In the genomic region with DNA sequence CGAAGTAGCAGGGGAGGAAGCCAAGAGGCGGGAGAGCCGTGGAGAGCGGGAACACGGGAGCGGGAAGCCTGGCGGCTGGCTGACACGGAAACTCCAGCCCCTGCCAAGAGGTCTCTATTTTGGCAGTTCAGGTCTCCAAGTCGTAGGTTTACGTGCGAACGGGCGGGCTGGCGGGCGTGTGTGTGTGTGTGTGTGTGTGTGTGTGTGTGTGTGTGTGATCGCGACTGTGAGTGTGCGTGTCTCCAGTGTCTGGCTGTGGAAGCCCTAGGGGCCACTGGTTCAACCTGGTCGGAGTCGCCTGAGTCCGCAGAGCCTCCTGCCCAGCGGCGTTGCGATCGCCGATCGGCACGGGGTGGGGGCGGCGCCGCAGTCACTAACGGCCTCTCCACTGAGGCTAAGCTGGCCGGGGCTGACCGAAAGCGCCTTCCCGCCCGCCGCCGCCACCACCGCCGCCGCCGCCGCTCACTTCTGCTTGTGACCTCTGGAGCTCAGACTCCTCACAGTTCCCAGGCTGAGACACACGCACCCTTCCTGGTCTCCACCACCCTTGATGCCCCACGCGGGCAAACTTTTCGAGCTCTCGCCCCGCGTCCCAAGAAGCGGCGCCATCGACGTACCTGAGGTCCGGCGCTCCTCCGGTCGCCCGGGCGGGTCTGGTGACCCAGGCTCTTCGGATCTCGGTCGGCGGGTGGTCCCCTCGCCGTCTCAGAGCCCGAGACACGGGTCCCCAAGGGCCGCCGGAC, we compare ENCODE assay signal across 7 mouse cellular contexts. TPM values are rescaled to one million over a fixed set of nuclear protein-coding genes. Genes with fewer than 3 reads are reported as not detected.
DNase-seq lines count a peak whose midpoint lies in the region; ATAC-seq and TF ChIP-seq lines count a peak whose summit lies in the region.

No protein-coding gene starts in this region.

- no peak for ATAC-seq in G1E (ENCODE audit: extremely low read depth, insufficient number of reproducible peaks, low FRiP score, poor library complexity, severe bottlenecking)
- ATAC-seq in forebrain, embryonic 13.5 days = no peak
- ATAC-seq in intestine, postnatal 0 days = peak; percentile 9
- peak; percentile 17; the same call in 1 of the 2 replicates for ATAC-seq in stomach, embryonic 15.5 days (ENCODE audit: insufficient read depth, low FRiP score, low read depth)

- H3K79me2 ChIP-seq in C2C12 (ENCODE audit: control insufficient read depth, insufficient read depth) = peaks cover 52% of the 10 kb centered on the region

- TF ChIP-seq CTCF in C2C12 (IDR thresholded peaks at IDR 0.05; ENCODE audit: control insufficient read depth, insufficient read depth, insufficient read length) = no peak
- TF ChIP-seq CTCF in G1E (IDR thresholded peaks at IDR 0.05; ENCODE audit: low read depth, low read length) = no peak
- TF ChIP-seq CTCF in intestine, postnatal 0 days (IDR thresholded peaks at IDR 0.05; ENCODE audit: low read depth) = no peak

- no peaks in the 10 kb centered on the region for H3K27me3 ChIP-seq in C2C12 (ENCODE audit: control insufficient read depth, insufficient read depth, insufficient read length)
- H3K27me3 ChIP-seq in G1E (ENCODE audit: insufficient read depth, low read length) = no peaks in the 10 kb centered on the region
- peaks cover 38% of the 10 kb centered on the region for H3K27me3 ChIP-seq in forebrain, embryonic 13.5 days
- no peaks in the 10 kb centered on the region for H3K27me3 ChIP-seq in intestine, postnatal 0 days (replicated peaks; ENCODE audit: control insufficient read depth, insufficient read depth, low read length)
- H3K27me3 ChIP-seq in stomach, embryonic 15.5 days (replicated peaks) = no peaks in the 10 kb centered on the region

- H3K4me3 ChIP-seq in C2C12 (ENCODE audit: insufficient read depth, poor library complexity, severe bottlenecking) (peak overlapping the region; percentile 50), G1E (ENCODE audit: low read depth, low read length) (peak overlapping the region; percentile 75)
- H3K4me3 ChIP-seq in forebrain, embryonic 13.5 days = peak overlapping the region; percentile 40
- H3K4me3 ChIP-seq in intestine, postnatal 0 days (ENCODE audit: low read depth, low read length) = peak overlapping the region; percentile 60
- H3K4me3 ChIP-seq in stomach, embryonic 15.5 days (replicated peaks) = peak overlapping the region; percentile 59

- H3K36me3 ChIP-seq in C2C12 (ENCODE audit: control insufficient read depth, insufficient read depth) (no peaks in the 10 kb centered on the region), G1E (replicated peaks) (peaks cover 28% of the 10 kb centered on the region)
- no peaks in the 10 kb centered on the region for H3K36me3 ChIP-seq in forebrain, embryonic 13.5 days (ENCODE audit: poor library complexity, severe bottlenecking)
- H3K36me3 ChIP-seq in intestine, postnatal 0 days (ENCODE audit: control insufficient read depth, insufficient read depth) = no peaks in the 10 kb centered on the region
- H3K36me3 ChIP-seq in stomach, embryonic 15.5 days = no peaks in the 10 kb centered on the region

- H3K27ac ChIP-seq in forebrain, embryonic 13.5 days = no peak overlapping the region
- H3K27ac ChIP-seq in intestine, postnatal 0 days (ENCODE audit: low read depth, low read length) = peak overlapping the region; percentile 91
- peak overlapping the region; percentile 84 for H3K27ac ChIP-seq in stomach, embryonic 15.5 days

- WGBS in forebrain, embryonic 13.5 days = 14% methylated on average over 11 of the region's 71 CpGs
- WGBS in intestine, postnatal 0 days = 16% methylated on average over 35 of the region's 71 CpGs
- WGBS in stomach, embryonic 15.5 days = 19% methylated on average over 69 of the region's 71 CpGs

- peaks cover 56% of the 10 kb centered on the region for H3K4me1 ChIP-seq in G1E (ENCODE audit: insufficient read depth, low read depth, low read length)
- no peaks in the 10 kb centered on the region for H3K4me1 ChIP-seq in forebrain, embryonic 13.5 days
- H3K4me1 ChIP-seq in intestine, postnatal 0 days (replicated peaks; ENCODE audit: control insufficient read depth, insufficient read depth, low read length) = no peaks in the 10 kb centered on the region
- H3K4me1 ChIP-seq in stomach, embryonic 15.5 days = no peaks in the 10 kb centered on the region

- peak overlapping the region; percentile 54 for H3ac ChIP-seq in C2C12 (ENCODE audit: control insufficient read depth, insufficient read length, low read depth)

- H3K9ac ChIP-seq in forebrain, embryonic 13.5 days = no peak overlapping the region
- peak overlapping the region; percentile 79 for H3K9ac ChIP-seq in intestine, postnatal 0 days (ENCODE audit: low read depth, low read length)
- H3K9ac ChIP-seq in stomach, embryonic 15.5 days = peak overlapping the region; percentile 50

- DNase-seq in G1E (ENCODE audit: low spot score) = no peak
- peak; percentile 26 for DNase-seq in lung, postnatal 36 days
- DNase-seq in right cerebral cortex, postnatal 25 days = no peak

- H3K79me3 ChIP-seq in C2C12 (ENCODE audit: low read depth) = peaks cover 40% of the 10 kb centered on the region

- H3K9me3 ChIP-seq in G1E (replicated peaks) = no peaks in the 10 kb centered on the region
- H3K9me3 ChIP-seq in forebrain, embryonic 13.5 days (replicated peaks) = no peaks in the 10 kb centered on the region; the same call in 1 of the 2 replicates
- H3K9me3 ChIP-seq in intestine, postnatal 0 days (ENCODE audit: control insufficient read depth) = no peaks in the 10 kb centered on the region
- H3K9me3 ChIP-seq in stomach, embryonic 15.5 days = no peaks in the 10 kb centered on the region

- H3K4me2 ChIP-seq in forebrain, embryonic 13.5 days = peak overlapping the region; percentile 56
- H3K4me2 ChIP-seq in intestine, postnatal 0 days (replicated peaks; ENCODE audit: low read depth) = peak overlapping the region; percentile 70
- H3K4me2 ChIP-seq in stomach, embryonic 15.5 days = peak overlapping the region; percentile 62

TF ChIP-seq in C2C12, 6 proteins besides CTCF, POLR2A, EP300 and RAD21:
- TF ChIP-seq FOSL1 (IDR thresholded peaks at IDR 0.05; ENCODE audit: insufficient read depth, low read length, poor library complexity, severe bottlenecking) (no peak), MYOG (IDR thresholded peaks at IDR 0.05; ENCODE audit: control insufficient read depth, extremely low read depth, insufficient read length) (no peak), USF1 (IDR thresholded peaks at IDR 0.05; ENCODE audit: low read depth) (no peak), CEBPB (IDR thresholded peaks at IDR 0.05; ENCODE audit: low read depth) (no peak), MAX (IDR thresholded peaks at IDR 0.05) (no peak), MYOD1 (IDR thresholded peaks at IDR 0.05; ENCODE audit: control insufficient read depth, insufficient read length, low read depth) (no peak)
TF ChIP-seq in C2C12: peak in this region for 0.

RNA-seq across cellular contexts. Expression of a gene that starts 9.8 kb away (rescaled TPM):
- polyA plus RNA-seq in C2C12 (2012; fragmentation: generic; extraction: Trizol) = 6.7 TPM
- 87.3 and 92.6 TPM in 2 replicates for total RNA-seq in G1E (2014; fragmentation: Nextera tagmentation)
- total RNA-seq in G1E (2017) = 12.4 and 13.4 TPM in 2 replicates
- 19.9 and 26.5 TPM in 2 replicates for polyA plus RNA-seq in G1E (2012)
- 0.43 and 0.72 TPM in 2 replicates for polyA plus RNA-seq in forebrain, embryonic 13.5 days (2015; fragmentation: Nextera tagmentation; extraction: Ambion mirVana)
- polyA plus RNA-seq in intestine, postnatal 0 days (2015; fragmentation: Nextera tagmentation; extraction: Ambion mirVana) = 10.6 and 11.1 TPM in 2 replicates
- polyA plus RNA-seq in stomach, embryonic 15.5 days (2015; fragmentation: Nextera tagmentation; extraction: Ambion mirVana) = 9.2 and 10.6 TPM in 2 replicates

Comparison
In these comparisons a context has a peak if more than half of its experiments do, and no peak if none do; other contexts are left out.
1. ATAC-seq: peak in intestine, postnatal 0 days (single experiment) and stomach, embryonic 15.5 days (single experiment); none in G1E (single experiment) and forebrain, embryonic 13.5 days (single experiment).
2. Peak in every context shown above with its lines, with median percentiles within 50 percentile points of each other: H3K4me3 ChIP-seq and H3K4me2 ChIP-seq.